Mouse (Mus musculus): ENCODE measurements around the gene Dap3.

- no peak for TF ChIP-seq GATA1 (IDR thresholded peaks at IDR 0.05; ENCODE audit: borderline replicate concordance, low read length)
- TF ChIP-seq FLI1 (IDR thresholded peaks at IDR 0.05; ENCODE audit: low read length) = no peak
Observed at GRCm38 (mm10) chr3:88921411-88921810, 29.6 kb downstream of the Dap3 start.
